Mouse (Mus musculus) cortical plate, adult 2 months (tissue): ENCODE results near the gene Tmem44.

Experiments
- CTCF ChIP-seq: fragments of 200-500 bp; IDR thresholded peaks from 2 replicates; pipeline ENCODE4 v1.5.1; 2011; ENCODE audit warnings: mild to moderate bottlenecking, control low read depth, low read length; ENCODE audit not compliant: insufficient read depth; ENCODE audit errors: extremely low read depth
- POLR2A ChIP-seq: fragments of 200-500 bp; IDR thresholded peaks from 2 replicates; pipeline ENCODE4 v1.6.1; 2011; ENCODE audit warnings: mild to moderate bottlenecking, low read length, control low read depth; ENCODE audit not compliant: insufficient read depth; ENCODE audit errors: extremely low read depth

- TF ChIP-seq CTCF (no peak), POLR2A (no peak)
These were observed 15.0 kb upstream of the Tmem44 start for GRCm38 (mm10) chr16:30565631-30566030.
